Mouse (Mus musculus): ENCODE data around the gene Cux1. TPM values are rescaled to one million over a fixed set of nuclear protein-coding genes. Genes with fewer than 3 reads are reported as not detected.
A peak's percentile ranks its signal among the peaks of the same experiment; 100 is the strongest.

The Cux1 gene
- polyA plus RNA-seq, 1 experiment from 2014 or later = 126 TPM

GRCm38 (mm10) chr5:136429647-136430046 lies 137.6 kb downstream of the Cux1 start:
- DNase-seq (ENCODE audit: low spot score) = no peak

DNA sequence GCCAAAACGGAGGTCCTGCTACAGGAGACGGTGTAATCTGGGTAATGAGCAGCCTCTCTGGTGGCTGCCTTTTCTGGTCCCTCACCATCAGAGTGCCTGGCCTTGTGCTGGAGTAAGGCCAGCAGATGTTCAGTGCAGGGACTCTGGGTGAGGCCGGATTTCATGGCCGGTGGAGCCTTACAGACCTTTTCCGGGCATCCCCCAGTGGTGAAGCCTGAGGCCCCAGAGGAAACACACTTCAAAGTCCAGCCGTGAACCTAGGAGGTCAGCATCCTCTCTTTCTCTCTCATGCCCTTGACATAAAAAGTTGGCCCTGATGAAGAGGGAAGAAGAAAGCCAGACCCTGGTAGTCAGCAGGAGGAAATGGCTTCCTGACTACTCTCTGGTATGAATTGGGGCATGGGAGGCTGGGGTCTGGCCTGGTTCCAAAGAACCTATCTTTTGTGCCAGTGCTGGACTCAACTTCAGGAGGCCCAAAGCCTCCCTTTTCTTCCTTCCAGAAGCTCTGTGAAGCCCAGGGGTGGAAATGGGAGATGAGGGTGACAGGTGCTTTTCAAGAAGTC lies 138.7 kb downstream of the Cux1 start:
- no peak for DNase-seq (ENCODE audit: low spot score)

- DNase-seq (ENCODE audit: low spot score) = no peak
Measured at GRCm38 (mm10) chr5:136427772-136428497, 139.4 kb downstream of the Cux1 start.

DNA sequence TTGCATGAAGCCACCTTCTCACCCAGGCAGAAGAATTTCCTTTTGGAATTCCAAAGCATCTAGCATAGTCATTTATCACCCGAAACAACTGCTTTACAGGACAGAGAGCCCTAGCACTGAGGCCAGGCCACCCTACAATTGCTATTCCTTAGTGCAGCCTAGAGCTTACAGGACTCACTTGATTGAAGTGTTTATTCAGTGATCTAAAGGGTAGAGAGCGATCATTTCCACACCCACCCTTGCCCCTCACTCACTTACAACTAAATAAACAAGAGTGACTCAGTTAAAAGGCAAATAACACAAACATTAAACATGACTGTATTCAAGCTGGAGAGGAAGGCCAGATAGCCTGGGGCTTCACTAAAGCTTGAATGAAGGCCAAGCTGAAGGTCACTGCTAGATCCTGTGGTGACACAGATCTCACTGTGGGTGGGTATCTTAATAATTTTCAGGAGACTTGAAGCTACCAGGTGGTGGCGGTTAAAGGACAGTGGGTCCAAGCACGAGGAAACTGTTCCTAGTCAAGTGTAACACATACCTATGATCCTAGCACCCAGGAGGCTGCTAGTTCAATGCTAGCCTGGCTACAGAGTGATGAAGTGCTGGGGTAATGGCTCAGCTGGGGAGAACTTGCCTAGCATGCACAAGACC lies 140.0 kb downstream of the Cux1 start:
- no peak for DNase-seq (ENCODE audit: low spot score)

GRCm38 (mm10) chr5:136422948-136423347 lies 144.3 kb downstream of the Cux1 start:
- DNase-seq (ENCODE audit: low spot score) = no peak

DNA sequence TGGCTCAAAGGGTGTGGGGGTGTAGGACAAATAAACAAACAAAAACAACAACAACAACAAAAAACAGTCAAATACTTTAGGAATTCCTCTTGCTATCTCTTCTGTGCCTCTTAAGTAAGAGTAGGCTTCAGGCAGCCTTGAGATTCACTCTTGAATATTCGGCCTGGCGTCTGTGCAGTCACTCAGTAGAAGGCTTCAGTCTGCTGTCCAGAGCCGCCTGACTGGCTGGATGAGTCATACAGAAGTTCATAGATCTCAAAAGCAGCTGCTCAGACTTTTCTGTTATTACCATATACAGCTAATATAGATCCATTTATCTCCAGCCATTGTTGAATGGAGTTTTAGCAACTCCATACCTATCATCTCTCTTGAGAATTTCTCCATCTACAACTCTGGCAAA lies 145.4 kb downstream of the Cux1 start:
- no peak for DNase-seq (ENCODE audit: low spot score)

DNA sequence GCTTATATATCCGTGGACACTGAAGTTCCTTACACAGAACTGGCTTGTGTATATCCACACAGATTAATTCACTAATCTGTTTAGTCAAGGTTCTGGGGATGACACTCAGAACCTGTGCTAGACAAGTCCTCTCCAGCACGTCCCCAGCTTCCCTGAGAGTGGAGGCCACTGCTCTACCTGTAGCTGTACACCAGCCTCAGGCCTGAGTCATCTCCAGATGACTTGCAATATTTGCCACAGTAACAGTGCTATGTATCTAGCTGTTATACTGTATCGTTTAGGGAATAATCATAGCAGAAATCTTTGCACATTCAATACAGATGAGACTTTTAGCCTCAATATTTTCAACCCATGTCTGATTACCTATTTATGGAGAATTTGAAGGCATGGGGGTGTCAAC lies 146.0 kb downstream of the Cux1 start:
- DNase-seq (ENCODE audit: low spot score) = no peak

DNA sequence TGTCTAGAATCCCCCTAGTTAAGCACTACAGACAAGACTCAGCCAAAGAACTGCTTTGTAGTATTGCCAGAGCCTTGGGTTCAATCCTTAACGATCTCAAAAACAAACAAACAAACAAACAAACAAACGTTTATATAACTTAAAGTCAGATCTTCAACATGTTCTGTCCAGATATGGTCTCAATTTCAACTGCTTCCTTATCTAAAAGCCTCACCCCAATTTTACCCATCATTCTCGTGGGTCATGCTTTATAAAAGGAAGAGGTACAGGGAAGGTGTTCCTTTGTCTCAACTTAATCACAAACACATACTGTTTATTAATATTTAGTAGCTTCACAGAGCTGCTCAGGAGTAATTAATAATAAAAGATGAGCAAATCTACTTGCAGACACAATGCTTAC lies 146.9 kb downstream of the Cux1 start:
- DNase-seq (ENCODE audit: low spot score) = no peak

DNA sequence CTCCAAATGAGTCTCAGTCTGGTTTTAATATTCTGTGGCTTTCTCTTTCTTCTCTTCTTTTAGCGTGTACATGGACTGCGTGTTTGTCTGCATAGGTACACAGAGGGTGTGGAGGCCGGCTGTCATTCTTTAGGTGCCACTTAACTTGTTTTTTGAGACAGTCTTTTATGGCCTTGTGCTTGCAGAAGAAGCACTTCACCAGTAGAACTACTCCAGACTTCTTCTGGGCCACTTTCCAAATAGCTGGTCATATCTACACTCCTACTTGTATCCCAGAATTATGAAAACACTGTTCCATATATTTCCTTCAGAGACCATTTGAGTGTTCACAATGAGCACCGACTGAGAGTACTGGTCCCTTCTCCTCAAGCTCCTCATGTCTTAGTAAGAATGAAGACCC lies 149.4 kb downstream of the Cux1 start:
- no peak for DNase-seq (ENCODE audit: low spot score)

- no peak for DNase-seq (ENCODE audit: low spot score)
Measured at GRCm38 (mm10) chr5:136414479-136414878, 152.8 kb downstream of the Cux1 start.

GRCm38 (mm10) chr5:136410681-136411181 lies 156.6 kb downstream of the Cux1 start:
- DNase-seq (ENCODE audit: low spot score) = peak; percentile 81

DNA sequence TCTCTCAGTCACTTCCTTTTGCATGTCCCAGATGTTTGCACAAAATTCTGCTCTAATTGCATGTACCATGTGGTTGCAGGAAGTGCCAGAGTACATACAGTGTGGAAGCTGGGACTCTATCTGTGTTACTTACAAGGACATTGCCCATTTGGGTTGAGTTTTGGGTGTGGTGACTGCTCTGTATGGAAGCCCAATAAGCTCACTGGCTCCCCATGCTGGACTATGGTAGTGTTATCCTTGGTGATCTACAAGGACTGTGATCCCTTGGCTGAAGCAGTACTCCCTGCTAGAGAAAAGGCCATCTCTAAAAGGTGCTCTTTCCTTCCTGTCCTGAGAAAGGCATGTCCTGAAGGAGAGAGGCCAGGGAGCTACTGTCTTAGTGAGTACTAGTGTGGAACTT lies 160.9 kb downstream of the Cux1 start:
- no peak for DNase-seq (ENCODE audit: low spot score)

DNA sequence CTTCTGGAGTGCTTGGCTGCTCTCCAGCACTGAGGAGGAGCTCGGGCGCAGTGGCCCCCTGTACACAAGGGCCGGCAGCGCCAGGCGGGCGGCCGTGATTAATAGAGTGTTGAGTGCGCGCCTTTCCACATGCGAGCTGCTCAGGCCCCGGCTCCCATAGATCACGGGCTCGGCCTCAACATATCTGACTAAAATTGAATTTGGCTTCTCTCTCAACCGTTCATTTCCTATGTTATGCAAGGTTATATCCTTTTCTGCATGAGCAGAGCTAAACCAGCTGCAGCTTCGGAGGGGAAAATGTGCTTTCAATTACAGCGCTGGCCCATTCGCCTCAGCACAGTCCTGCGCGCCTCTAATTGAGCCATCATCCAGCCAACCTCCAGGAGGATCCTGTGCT lies 163.7 kb downstream of the Cux1 start:
- DNase-seq (ENCODE audit: low spot score) = no peak

- no peak for DNase-seq (ENCODE audit: low spot score)
Measured at GRCm38 (mm10) chr5:136402622-136403564, 164.4 kb downstream of the Cux1 start.

DNA sequence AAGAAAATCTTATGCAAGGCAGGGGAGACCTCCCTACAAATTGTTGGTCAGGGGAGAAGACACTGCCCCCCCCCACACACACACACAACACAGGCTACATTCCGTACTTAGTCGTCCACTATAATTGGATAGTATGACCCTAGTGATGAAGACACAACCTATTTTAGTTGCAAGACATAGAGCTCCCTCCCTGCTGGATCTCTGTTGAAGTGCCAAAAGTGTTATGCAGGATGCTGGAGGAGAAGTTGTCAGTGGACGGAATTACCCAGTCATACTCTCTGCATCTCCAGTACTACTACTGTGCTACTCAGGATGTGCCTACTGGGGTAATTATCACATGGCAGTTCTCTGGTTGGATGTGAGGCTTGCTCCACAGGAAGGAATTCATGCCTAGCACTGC lies 168.6 kb downstream of the Cux1 start:
- DNase-seq (ENCODE audit: low spot score) = no peak

GRCm38 (mm10) chr5:136396699-136397098 lies 170.6 kb downstream of the Cux1 start:
- DNase-seq (ENCODE audit: low spot score) = no peak

- DNase-seq (ENCODE audit: low spot score) = no peak
Measured at GRCm38 (mm10) chr5:136396256-136396655, 171.0 kb downstream of the Cux1 start.

DNA sequence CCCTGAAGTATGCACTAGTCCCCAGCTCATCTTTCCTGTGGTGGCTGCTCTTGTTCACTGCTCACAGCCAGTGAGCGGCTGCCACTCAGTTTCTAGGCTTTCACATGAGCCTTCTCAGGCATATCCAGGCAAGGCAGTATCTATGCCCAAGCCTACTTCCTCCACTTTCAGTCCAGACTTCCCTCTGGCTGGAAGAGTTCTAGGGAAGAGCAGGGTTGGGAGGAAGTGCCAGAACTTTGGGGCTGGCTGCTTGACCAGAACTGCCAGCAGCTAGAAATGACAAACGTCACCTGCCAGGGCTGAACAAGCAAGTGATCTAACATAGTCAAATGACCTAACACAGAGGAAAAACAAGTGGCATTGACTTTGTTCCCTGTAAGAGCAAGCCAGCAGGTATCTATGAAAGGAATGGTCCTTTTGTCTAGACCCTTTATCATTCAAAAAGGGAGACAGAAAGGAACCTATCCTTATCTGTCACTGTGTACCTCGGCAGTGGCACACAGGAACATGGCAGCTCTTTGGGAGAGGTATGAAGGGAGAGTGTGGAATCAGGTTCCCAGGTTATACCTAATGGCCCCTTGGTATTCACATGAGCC lies 171.6 kb downstream of the Cux1 start:
- no peak for DNase-seq (ENCODE audit: low spot score)

- no peak for DNase-seq (ENCODE audit: low spot score)
Measured at GRCm38 (mm10) chr5:136394517-136395212, 172.6 kb downstream of the Cux1 start.

- DNase-seq (ENCODE audit: low spot score) = no peak
Measured at GRCm38 (mm10) chr5:136393621-136394020, 173.7 kb downstream of the Cux1 start.
